Comparison of ENCODE assay signal across 20 mouse cellular contexts in genomic region chr11:53003811-53004210, GRCm38 (mm10).
DNase-seq lines count a peak whose midpoint lies in the region; ATAC-seq lines count a peak whose summit lies in the region.
"Had no signal": no experiment of that assay in that cellular context is flagged by ENCODE, and none has a peak within 500 bp of the region (broad histone marks: within the 10 kb centered on the region; RNA-seq: fewer than 3 reads in every experiment).

No protein-coding gene starts in this region.

- no peak overlapping the region for H3K4me3 ChIP-seq in forebrain, embryonic 11.5 days (ENCODE audit: low read depth, low read length)
- no peak overlapping the region for H3K4me3 ChIP-seq in forebrain, embryonic 14.5 days (ENCODE audit: low read depth, low read length)
- H3K4me3 ChIP-seq in lung, embryonic 16.5 days (ENCODE audit: low read length): no peak overlapping the region
- H3K4me3 ChIP-seq: embryonic facial prominence, embryonic 12.5 days; forebrain, embryonic 10.5 days; forebrain, embryonic 15.5 days; heart, adult 2 months; hindbrain, embryonic 12.5 days; hindbrain, embryonic 15.5 days had no signal

- no peak for ATAC-seq in forebrain, embryonic 11.5 days (replicated peaks; ENCODE audit: low FRiP score)
- ATAC-seq in forebrain, embryonic 14.5 days: no peak
- peak; percentile 26; the same call in 1 of the 2 replicates for ATAC-seq in lung, embryonic 16.5 days (ENCODE audit: low read depth)
- ATAC-seq: CD4-positive, CD25-positive, alpha-beta regulatory T cell, adult 4 months; forebrain, embryonic 15.5 days; intestine, postnatal 0 days had no signal

- H3K4me1 ChIP-seq in forebrain, embryonic 11.5 days (replicated peaks; ENCODE audit: control insufficient read depth, insufficient read depth, low read length): no peaks in the 10 kb centered on the region
- H3K4me1 ChIP-seq in forebrain, embryonic 14.5 days (ENCODE audit: control insufficient read depth, insufficient read depth, low read length): no peaks in the 10 kb centered on the region
- no peaks in the 10 kb centered on the region; the same call in 1 of the 2 replicates for H3K4me1 ChIP-seq in lung, embryonic 16.5 days (replicated peaks; ENCODE audit: control insufficient read depth, insufficient read depth, low read length)
- H3K4me1 ChIP-seq: forebrain, embryonic 10.5 days; forebrain, embryonic 15.5 days; hindbrain, embryonic 12.5 days; hindbrain, embryonic 15.5 days had no signal

- H3K36me3 ChIP-seq in forebrain, embryonic 11.5 days (ENCODE audit: control insufficient read depth, insufficient read depth, low read length): no peaks in the 10 kb centered on the region
- H3K36me3 ChIP-seq in forebrain, embryonic 14.5 days (ENCODE audit: control insufficient read depth, insufficient read depth, low read length): no peaks in the 10 kb centered on the region
- H3K36me3 ChIP-seq in lung, embryonic 16.5 days (ENCODE audit: control insufficient read depth, insufficient read depth, low read length): no peaks in the 10 kb centered on the region
- H3K36me3 ChIP-seq: embryonic facial prominence, embryonic 12.5 days; forebrain, embryonic 10.5 days; forebrain, embryonic 15.5 days; hindbrain, embryonic 12.5 days; hindbrain, embryonic 15.5 days had no signal

- 94% methylated on average over 9 of the region's 9 CpGs for WGBS in forebrain, embryonic 11.5 days
- WGBS in forebrain, embryonic 14.5 days: 93% methylated on average over 9 of the region's 9 CpGs
- 47% methylated on average over 9 of the region's 9 CpGs for WGBS in lung, embryonic 16.5 days

- H3K4me2 ChIP-seq in forebrain, embryonic 11.5 days (ENCODE audit: low read depth, low read length, severe bottlenecking): no peak overlapping the region
- H3K4me2 ChIP-seq in forebrain, embryonic 14.5 days (ENCODE audit: low read length): no peak overlapping the region
- H3K4me2 ChIP-seq in lung, embryonic 16.5 days (ENCODE audit: low read depth, low read length): no peak overlapping the region
- H3K4me2 ChIP-seq: embryonic facial prominence, embryonic 12.5 days; forebrain, embryonic 15.5 days; hindbrain, embryonic 12.5 days; hindbrain, embryonic 15.5 days had no signal

- no peak overlapping the region for H3K27ac ChIP-seq in forebrain, embryonic 11.5 days (ENCODE audit: low read depth, low read length)
- H3K27ac ChIP-seq in forebrain, embryonic 14.5 days (ENCODE audit: low read depth, low read length): no peak overlapping the region
- H3K27ac ChIP-seq in lung, embryonic 16.5 days (ENCODE audit: low read length): no peak overlapping the region
- H3K27ac ChIP-seq: embryonic facial prominence, embryonic 12.5 days; forebrain, embryonic 10.5 days; forebrain, embryonic 15.5 days; heart, adult 2 months; hindbrain, embryonic 12.5 days; hindbrain, embryonic 15.5 days had no signal

- no peaks in the 10 kb centered on the region for H3K27me3 ChIP-seq in forebrain, embryonic 11.5 days (ENCODE audit: control insufficient read depth, insufficient read depth, low read length)
- H3K27me3 ChIP-seq in forebrain, embryonic 14.5 days (replicated peaks; ENCODE audit: control insufficient read depth, insufficient read depth, low read length): no peaks in the 10 kb centered on the region
- H3K27me3 ChIP-seq in lung, embryonic 16.5 days (ENCODE audit: control insufficient read depth, insufficient read depth, low read depth, low read length): no peaks in the 10 kb centered on the region
- H3K27me3 ChIP-seq: embryonic facial prominence, embryonic 12.5 days; forebrain, embryonic 15.5 days; hindbrain, embryonic 12.5 days; hindbrain, embryonic 15.5 days had no signal

- DNase-seq in forebrain, embryonic 11.5 days (ENCODE audit: low spot score): peak; percentile 18
- DNase-seq in forebrain, embryonic 14.5 days (ENCODE audit: low spot score): no peak
- peak; percentile 31 to 34 for DNase-seq in heart, postnatal 10 days
- DNase-seq in heart, postnatal 36 days: no peak
- DNase-seq in lung, postnatal 10 days: no peak
- DNase-seq: adrenal gland, adult 8-10 months; adrenal gland, postnatal 36 days; cerebellum, adult 18-20 months; cerebellum, adult 9-10 months; gastrocnemius, postnatal 25 days; heart, adult 2 months; kidney, adult 2 months had no signal

- intact Hi-C loops in heart, postnatal 10 days (cut with DNase I): no loop called here
- intact Hi-C loops in heart, postnatal 36 days (cut with DNase I): no loop called here

- H3K9me3 ChIP-seq in forebrain, embryonic 11.5 days (ENCODE audit: control insufficient read depth, low read length): no peaks in the 10 kb centered on the region
- no peaks in the 10 kb centered on the region for H3K9me3 ChIP-seq in forebrain, embryonic 14.5 days (replicated peaks; ENCODE audit: control insufficient read depth, low read length)
- no peaks in the 10 kb centered on the region for H3K9me3 ChIP-seq in lung, embryonic 16.5 days (ENCODE audit: control insufficient read depth, low read length)
- H3K9me3 ChIP-seq: embryonic facial prominence, embryonic 12.5 days; forebrain, embryonic 10.5 days; forebrain, embryonic 15.5 days; hindbrain, embryonic 12.5 days; hindbrain, embryonic 15.5 days had no signal

- no peak overlapping the region for H3K9ac ChIP-seq in forebrain, embryonic 11.5 days (ENCODE audit: low read length)
- H3K9ac ChIP-seq in forebrain, embryonic 14.5 days (ENCODE audit: low read length): no peak overlapping the region
- no peak overlapping the region for H3K9ac ChIP-seq in lung, embryonic 16.5 days (ENCODE audit: low read length)
- H3K9ac ChIP-seq: embryonic facial prominence, embryonic 12.5 days; forebrain, embryonic 15.5 days; hindbrain, embryonic 12.5 days; hindbrain, embryonic 15.5 days had no signal

Comparison
In these comparisons a context has a peak if more than half of its experiments do, and no peak if none do; other contexts are left out.
1. DNase-seq: peak in forebrain, embryonic 11.5 days (single experiment) and heart, postnatal 10 days (2 of 2); none in forebrain, embryonic 14.5 days (single experiment), heart, postnatal 36 days (0 of 2) and lung, postnatal 10 days (single experiment).